Comparison of ENCODE assay signal across 9 mouse cellular contexts in the genomic region with DNA sequence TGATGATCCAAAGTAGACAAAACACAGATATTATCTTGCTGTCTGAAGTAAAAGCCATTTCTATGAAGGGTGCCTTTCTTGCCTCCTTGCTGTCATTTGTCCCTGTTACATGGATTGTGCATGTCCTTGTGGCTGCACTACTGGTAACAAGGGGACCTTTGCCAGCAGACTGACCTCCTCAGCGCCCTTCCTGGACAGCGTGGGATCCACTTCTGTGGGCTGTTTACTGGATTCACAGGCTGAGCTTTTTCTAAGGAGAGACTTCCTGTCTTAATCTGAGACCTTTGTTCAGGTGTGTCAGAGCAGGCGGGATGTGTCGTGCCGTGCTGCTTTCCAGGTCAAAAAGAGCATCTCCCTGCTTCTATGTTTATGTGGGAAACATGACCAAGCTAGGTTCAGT.
DNase-seq lines count a peak whose midpoint lies in the region; ATAC-seq and TF ChIP-seq lines count a peak whose summit lies in the region.
"Had no signal": no experiment of that assay in that cellular context is flagged by ENCODE, and none has a peak within 500 bp of the region (broad histone marks: within the 10 kb centered on the region; RNA-seq: fewer than 3 reads in every experiment).

No protein-coding gene starts in this region.

- H3K4me2 ChIP-seq in neural tube, embryonic 13.5 days, result no peak overlapping the region
- no peak overlapping the region for H3K4me2 ChIP-seq in intestine, embryonic 14.5 days (ENCODE audit: low read length)

- H3K36me3 ChIP-seq in neural tube, embryonic 13.5 days, result no peaks in the 10 kb centered on the region
- no peaks in the 10 kb centered on the region for H3K36me3 ChIP-seq in intestine, embryonic 14.5 days (ENCODE audit: control insufficient read depth, insufficient read depth, low read length)
- no peaks in the 10 kb centered on the region for H3K36me3 ChIP-seq in small intestine, adult 2 months (ENCODE audit: control insufficient read depth, insufficient read depth, low read length)

- no peak for TF ChIP-seq CTCF in small intestine, adult 2 months (IDR thresholded peaks at IDR 0.05; ENCODE audit: extremely low read depth, insufficient read length, insufficient replicate concordance, low read depth, low read length)

- intact Hi-C loops in heart, postnatal 25 days (cut with DNase I), result no loop called here

- H3K9me3 ChIP-seq in neural tube, embryonic 13.5 days, result no peaks in the 10 kb centered on the region
- H3K9me3 ChIP-seq in intestine, embryonic 14.5 days (ENCODE audit: control insufficient read depth, low read length), result no peaks in the 10 kb centered on the region

- peak; percentile 34 to 44 for DNase-seq in heart, adult 9 months (ENCODE audit: low spot score in 2 of 2)
- no peak for DNase-seq in heart, postnatal 25 days (ENCODE audit: low spot score)
- DNase-seq in neural tube, embryonic 10.5 days (ENCODE audit: extremely low spot score, low spot score), result no peak
- no peak for DNase-seq in intestine, embryonic 14.5 days (ENCODE audit: low spot score)
- no peak for DNase-seq in urinary bladder, postnatal 36 days (ENCODE audit: low spot score in 2 of 2)
- no peak for DNase-seq in cerebellum, adult 11-12 months
- DNase-seq: embryo, embryonic 11 days had no signal

- H3K27ac ChIP-seq in neural tube, embryonic 13.5 days (replicated peaks), result peak overlapping the region; percentile 25
- H3K27ac ChIP-seq in intestine, embryonic 14.5 days (ENCODE audit: low read depth), result peak overlapping the region; percentile 70
- H3K27ac ChIP-seq in small intestine, adult 2 months (ENCODE audit: insufficient read depth, low read depth, low read length), result peak overlapping the region; percentile 74

- H3K4me1 ChIP-seq in neural tube, embryonic 13.5 days (replicated peaks), result peaks cover 52% of the 10 kb centered on the region
- H3K4me1 ChIP-seq in intestine, embryonic 14.5 days (replicated peaks; ENCODE audit: control insufficient read depth, insufficient read depth, low read length), result peaks cover 21% of the 10 kb centered on the region; the same call in 1 of the 2 replicates
- peaks cover 8% of the 10 kb centered on the region; the same call in 1 of the 2 replicates for H3K4me1 ChIP-seq in small intestine, adult 2 months (ENCODE audit: control insufficient read depth, insufficient read depth, insufficient read length, low read length)

- no peak overlapping the region for H3K4me3 ChIP-seq in neural tube, embryonic 13.5 days
- no peak overlapping the region for H3K4me3 ChIP-seq in intestine, embryonic 14.5 days (ENCODE audit: low read depth, low read length)
- no peak overlapping the region for H3K4me3 ChIP-seq in small intestine, adult 2 months (ENCODE audit: low read depth, low read length)

- no peak for ATAC-seq in neural tube, embryonic 13.5 days (ENCODE audit: low read depth)
- ATAC-seq in intestine, embryonic 14.5 days (replicated peaks; ENCODE audit: low FRiP score, low TSS enrichment, low read depth), result no peak

- H3K27me3 ChIP-seq in neural tube, embryonic 13.5 days, result no peaks in the 10 kb centered on the region
- no peaks in the 10 kb centered on the region for H3K27me3 ChIP-seq in intestine, embryonic 14.5 days (replicated peaks; ENCODE audit: control insufficient read depth, insufficient read depth, low read length)
- H3K27me3 ChIP-seq in small intestine, adult 2 months (ENCODE audit: control insufficient read depth, insufficient read depth, low read length), result no peaks in the 10 kb centered on the region

- 86% methylated on average over 5 of the region's 5 CpGs for WGBS in neural tube, embryonic 13.5 days
- 52% methylated on average over 5 of the region's 5 CpGs for WGBS in intestine, embryonic 14.5 days
- 17% methylated on average over 5 of the region's 5 CpGs for WGBS in small intestine, adult 2 months

- H3K9ac ChIP-seq in neural tube, embryonic 13.5 days, result no peak overlapping the region
- no peak overlapping the region for H3K9ac ChIP-seq in intestine, embryonic 14.5 days (ENCODE audit: low read length)

- TF ChIP-seq POLR2A in small intestine, adult 2 months (IDR thresholded peaks at IDR 0.05; ENCODE audit: low read depth, low read length), result no peak

Comparison
In these comparisons a context has a peak if more than half of its experiments do, and no peak if none do; other contexts are left out.
1. DNase-seq: peak in heart, adult 9 months (2 of 2); none in heart, postnatal 25 days (single experiment), neural tube, embryonic 10.5 days (single experiment), intestine, embryonic 14.5 days (single experiment), urinary bladder, postnatal 36 days (0 of 2) and cerebellum, adult 11-12 months (single experiment).
2. Peak in every context shown above with its lines, with median percentiles within 50 percentile points of each other: H3K27ac ChIP-seq.